Mouse (Mus musculus): ENCODE measurements around the gene B4galt5.

The B4galt5 gene

DNA sequence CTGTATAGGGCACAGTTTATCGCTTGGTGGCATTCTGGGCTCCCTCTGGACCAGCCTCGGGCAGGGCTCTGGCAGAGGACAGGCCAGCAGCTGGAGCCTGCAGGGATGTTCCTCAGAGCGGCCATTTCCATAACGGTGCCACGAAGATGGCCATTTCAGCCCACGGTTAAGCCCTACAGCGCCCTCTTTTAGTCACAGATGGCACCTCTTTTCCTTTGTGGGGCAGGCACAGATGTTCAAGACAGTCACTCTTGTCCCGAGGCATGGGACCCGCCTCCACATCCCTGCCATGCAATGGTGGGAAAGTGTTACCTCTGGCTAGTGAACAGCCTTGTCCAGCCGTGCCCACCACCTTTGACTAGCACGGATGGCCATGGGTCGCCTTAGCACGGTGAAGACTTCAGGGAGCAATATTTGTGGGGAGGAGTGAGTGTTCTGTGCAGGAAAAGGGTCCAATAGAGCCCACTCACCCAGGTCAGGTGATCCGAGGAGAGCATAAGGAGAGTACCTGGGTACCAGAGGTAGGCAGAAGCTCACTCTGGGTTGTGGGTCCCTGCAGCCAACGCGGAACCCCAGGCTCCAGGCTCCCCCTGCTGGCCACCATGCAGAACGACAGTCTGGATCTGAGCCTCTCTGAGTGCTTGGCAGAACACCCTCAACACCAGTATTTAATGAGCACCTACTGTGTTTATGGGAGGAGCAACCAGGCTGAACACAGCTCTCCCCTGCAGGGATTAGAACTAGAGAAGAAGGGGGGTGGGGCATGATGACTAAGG lies 70.0 kb downstream of the B4galt5 start:
- in situ Hi-C loops (cut with MboI, MseI), result loop anchor here (5.0 kb wide), 1 partner anchor 52 kb away; no protein-coding TSS in a partner anchor

DNA sequence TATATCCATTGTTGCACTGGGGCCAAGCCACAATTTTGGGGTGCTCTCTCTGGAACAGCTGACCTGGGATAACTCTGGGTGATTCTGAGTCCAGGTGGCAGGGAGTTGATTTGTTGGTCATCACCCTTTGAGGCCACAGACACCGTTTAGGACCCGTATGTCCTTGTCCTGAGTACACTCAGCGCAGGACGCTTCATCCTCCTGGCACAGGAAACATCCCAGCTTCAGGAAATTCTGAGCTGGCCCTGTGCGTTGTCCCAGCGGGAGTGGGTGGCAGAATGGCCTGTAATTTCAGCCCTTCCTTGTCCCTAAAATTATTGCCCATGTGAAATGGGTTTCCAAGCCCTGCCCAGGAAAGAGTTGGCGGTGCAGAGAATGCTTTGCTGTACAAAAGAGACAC lies 71.0 kb downstream of the B4galt5 start:
- in situ Hi-C loops (cut with MboI, MseI), result loop anchor here (5.0 kb wide), 1 partner anchor 51 kb away; no protein-coding TSS in a partner anchor

DNA sequence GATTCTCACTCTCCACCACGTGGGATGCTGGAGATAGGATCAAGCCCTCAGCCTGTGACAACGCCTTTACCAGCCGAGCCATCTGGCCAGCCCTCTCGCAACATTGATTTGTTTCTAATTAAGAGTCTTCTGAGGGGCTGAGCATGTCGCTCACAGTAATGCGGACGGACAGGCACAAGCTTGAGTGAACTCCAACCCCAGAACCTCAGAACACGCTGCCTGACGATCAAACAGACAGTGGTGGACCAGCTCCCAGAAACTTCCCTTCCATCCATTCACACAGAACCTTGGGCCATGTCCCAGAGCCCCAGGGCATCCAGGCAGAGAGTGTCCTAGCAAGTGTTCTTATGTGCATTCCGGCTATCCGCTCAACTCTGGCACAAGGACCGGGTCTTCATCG lies 72.0 kb downstream of the B4galt5 start:
- in situ Hi-C loops (cut with MboI, MseI), result loop anchor here (5.0 kb wide), 1 partner anchor 50 kb away; no protein-coding TSS in a partner anchor

DNA sequence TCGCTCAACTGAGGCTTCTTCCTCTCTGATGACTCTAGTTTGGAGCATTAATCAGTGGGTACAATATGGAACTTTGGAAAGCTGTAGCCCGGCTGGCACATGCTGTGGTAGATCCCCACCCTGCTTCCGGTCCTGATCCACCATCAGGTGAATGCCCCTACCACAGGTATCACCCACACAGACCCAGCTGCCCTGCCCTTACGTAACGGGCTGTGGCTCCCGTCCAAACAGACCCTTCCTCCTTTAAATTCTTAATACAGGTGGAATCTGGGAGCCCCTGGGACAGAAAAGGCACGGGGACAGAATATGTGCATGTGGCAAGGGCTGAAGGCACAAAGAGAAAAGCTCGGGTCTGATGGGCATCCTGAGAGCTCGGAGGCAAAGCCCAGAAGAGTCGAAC lies 73.1 kb downstream of the B4galt5 start:
- in situ Hi-C loops (cut with MboI, MseI), result loop anchor here (5.0 kb wide), 1 partner anchor 49 kb away; no protein-coding TSS in a partner anchor

DNA sequence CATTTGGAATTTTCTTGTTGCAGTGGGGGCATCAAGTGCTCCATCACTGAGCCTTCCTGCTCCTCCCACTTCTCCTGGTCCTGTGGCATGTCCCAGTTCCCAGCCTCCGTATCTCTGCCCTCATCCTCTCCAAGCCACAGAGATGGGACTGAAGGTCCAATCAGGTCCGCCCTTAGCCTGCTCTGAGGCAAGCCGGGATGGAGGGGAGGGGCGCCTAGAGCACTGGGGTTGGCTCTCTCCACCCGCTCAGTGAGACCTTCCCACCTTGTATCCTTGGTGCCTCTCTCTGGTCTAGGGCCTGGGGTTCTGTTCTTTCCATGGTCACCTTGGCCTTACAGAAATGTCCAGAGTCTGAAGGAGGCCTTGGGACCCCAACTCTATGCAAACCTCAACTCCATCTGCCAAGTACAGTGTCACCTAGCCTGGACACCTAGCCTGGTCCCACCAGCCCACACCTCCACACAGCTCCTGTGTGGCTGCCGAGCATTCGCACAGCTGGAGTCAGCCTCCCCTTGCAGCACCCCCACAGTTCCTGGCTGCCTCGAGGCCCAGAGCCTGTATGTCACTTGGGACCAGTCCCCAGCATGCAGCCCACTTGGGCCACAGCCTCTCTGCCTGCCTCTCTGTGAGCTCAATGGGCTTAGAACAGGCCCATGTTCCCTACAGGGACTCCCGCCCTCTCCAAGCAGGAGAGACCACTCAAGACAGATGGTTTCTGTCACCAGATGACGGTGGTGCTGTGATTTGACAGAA lies 74.1 kb downstream of the B4galt5 start:
- in situ Hi-C loops (cut with MboI, MseI), result loop anchor here (5.0 kb wide), 1 partner anchor 48 kb away; no protein-coding TSS in a partner anchor

DNA sequence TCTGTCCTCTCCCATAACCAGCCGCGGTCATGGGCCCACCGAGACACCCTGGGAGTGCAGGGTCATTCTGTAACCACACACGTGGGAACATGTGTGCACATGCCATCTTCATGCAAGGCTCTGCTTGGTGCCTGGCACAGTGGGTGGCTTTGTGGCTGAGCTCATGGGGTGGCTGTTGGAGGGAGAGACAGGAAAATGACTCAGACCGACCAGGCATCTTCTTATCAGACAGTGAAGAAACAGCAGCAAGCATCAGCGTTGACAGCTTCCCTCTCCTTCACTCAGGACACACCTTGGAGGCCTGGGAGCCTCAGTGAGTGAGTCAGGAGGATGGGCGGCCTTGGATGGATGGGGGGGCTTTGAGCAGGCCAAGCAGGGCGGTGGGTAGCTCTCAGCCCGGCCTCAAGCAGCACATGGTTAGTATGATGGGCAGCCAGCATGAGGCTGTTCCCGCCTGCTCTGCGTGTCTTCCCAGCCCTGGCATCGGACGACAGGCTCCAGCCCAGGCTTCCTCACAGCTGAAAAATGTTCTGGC lies 75.7 kb downstream of the B4galt5 start:
- in situ Hi-C loops (cut with MboI, MseI), result no loop called here

DNA sequence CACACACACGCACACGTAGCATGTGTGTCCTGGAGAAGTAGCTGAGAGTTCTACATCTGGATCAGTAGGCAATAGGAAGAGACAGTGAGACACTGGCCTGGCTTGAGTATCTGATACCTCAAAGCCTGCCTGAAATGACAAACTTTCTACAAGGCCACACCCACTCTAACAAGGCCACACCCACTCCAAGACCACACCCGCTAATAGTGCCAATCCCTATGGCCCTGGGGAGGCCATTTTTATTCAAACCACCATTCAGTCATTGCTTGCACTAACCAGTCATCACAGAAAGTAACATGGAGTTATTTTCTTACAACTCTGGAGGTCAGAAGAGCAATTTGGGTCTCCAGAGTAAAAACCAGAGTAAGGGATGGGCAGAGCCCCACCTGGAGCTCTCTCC lies 76.3 kb downstream of the B4galt5 start:
- in situ Hi-C loops (cut with MboI, MseI), result no loop called here

DNA sequence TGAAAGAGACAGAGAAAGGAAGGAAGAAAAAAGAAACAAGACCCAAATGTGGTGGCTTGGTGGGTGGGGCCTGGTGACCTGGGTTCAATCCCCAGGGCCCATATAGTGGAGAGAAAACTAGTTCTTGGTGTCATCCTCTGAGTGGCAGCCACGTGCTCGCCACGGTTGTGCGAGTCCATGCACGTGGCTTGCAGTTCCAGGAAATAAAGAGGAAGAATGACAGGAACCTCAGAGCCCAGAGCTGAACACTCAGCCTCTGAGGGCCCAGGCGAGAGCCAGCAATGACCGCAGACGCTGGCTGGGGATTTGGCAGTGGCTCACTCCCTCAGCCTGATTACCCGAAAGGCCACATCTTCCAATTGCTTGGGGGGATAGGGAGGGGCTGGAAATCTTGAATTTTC lies 77.9 kb downstream of the B4galt5 start:
- in situ Hi-C loops (cut with MboI, MseI), result no loop called here

DNA sequence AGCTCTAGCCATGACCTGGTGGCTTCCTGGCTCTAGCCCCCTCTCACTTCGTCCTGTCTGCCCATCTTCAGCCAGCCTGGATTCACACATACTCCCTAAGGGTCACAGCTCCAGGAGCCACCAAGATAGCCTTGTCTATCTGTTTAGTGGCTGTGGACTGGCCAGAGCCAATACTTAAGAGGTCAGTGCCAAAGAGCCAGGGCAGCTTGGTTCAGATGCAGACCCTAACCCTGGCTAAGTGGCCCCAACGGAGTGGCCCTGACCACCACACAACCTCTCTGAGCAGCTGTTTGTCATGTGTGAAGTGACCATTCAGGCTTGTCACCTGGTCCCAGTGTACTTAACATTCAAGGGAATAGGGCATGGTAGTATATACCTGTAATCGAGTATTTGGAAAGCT lies 78.5 kb downstream of the B4galt5 start:
- in situ Hi-C loops (cut with MboI, MseI), result no loop called here

DNA sequence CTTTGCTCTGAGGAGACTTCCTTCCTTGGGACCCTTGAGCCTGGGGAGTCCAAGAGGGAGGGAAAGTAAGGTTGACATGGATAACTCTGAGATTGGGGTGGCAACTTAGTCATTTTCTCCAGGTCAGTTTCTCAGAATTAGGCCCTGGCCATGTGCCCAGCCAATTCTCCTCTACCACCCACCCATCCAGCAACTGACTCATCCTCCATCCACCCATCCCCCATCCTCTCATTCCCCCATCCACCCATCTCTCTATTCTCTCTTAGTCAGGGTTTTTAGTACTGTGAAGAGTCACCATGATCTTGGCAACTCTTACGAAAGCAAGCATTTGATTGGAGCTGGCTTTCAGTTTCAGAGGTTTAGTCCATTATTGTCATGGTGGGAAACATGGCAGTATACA lies 80.3 kb downstream of the B4galt5 start:
- in situ Hi-C loops (cut with MboI, MseI), result no loop called here

DNA sequence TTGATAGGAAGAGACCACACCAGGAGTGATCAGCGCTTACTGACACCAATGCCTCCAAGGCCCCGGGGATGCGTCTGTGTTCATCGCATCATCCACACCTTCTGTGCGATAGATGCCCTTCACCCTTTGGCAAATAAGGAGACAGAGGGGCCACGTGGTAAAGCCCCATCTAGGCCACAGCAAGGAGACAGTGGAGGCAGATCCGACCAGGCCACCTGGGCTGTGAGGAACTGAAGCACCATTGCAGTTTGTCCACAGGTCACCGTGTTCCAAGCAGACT lies 80.6 kb downstream of the B4galt5 start:
- in situ Hi-C loops (cut with MboI, MseI), result no loop called here

DNA sequence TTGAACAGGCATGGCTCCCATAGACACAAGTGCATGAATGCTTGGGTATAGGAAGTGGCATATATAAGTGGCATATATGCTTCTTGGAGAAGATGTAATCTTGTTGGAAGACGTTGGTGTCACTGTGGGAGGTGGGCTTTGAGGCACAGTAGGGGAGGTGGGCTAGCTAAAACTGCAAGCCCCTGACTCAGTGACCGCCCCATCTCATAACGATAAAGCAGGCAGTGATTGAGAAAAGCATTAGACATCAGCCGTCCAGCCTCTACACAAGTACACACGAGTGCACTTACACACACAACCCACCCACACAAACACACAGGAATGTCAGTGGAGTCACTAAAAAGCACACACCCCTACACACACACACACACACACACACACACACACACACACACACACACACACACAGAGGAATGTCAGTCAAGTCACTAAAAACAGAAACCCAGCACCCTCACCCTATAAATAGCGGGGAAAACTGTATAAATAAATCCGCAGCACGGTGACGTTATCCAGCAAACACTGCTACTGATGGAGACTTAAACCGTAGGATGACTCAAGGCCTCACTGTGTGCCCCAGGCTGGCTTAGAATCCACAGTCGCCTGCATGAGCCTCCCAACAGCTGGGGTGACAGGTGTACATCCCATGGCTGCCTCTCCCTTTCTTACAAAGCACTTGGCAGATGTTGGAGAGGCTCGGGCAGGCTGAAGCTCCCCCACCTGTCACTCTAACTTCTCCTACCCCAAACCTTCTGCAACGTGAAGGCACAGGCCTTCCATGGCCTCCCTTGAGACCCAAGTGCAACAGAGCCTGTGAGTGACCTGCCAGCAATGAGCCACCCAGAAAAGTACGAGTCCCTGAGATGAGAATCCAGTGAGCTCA lies 81.2 kb downstream of the B4galt5 start:
- in situ Hi-C loops (cut with MboI, MseI), result no loop called here

DNA sequence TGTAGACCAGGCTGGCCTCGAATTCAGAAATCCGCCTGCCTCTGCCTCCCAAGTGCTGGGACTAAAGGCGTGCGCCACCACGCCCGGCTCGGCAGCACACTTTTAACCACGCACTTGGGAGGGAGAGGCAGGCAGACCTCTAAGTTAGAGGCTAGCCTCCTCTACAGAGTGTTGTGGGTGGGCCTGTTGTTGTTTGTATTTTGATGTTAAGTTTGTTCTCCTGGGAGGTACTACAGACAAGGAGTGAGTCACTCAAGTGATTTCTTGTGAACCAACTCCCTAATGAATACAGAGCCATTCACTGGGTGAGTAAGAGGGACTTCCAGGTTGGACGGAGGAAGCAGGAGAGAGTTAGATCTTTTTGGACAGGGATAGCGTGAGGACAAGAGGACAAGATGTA lies 82.8 kb downstream of the B4galt5 start:
- in situ Hi-C loops (cut with MboI, MseI), result no loop called here

DNA sequence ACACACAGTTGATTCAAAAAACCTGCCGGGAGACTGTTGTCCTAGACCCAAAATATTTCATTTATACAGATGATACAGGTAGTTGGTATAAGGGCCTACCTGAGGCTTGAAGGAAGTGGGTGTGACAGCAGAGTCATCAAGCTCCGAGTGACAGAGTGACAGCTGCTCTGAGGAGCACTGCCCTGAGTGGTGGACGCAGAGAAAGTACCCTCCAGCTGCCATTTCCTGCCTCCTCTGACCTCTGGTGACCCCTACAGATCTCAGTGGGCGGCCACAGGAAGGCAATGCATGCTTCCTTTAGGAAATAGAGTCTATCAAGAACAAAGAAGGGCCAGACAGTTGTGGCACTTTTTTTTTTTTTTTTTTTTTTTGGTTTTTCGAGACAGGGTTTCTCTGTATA lies 83.2 kb downstream of the B4galt5 start:
- in situ Hi-C loops (cut with MboI, MseI), result no loop called here

DNA sequence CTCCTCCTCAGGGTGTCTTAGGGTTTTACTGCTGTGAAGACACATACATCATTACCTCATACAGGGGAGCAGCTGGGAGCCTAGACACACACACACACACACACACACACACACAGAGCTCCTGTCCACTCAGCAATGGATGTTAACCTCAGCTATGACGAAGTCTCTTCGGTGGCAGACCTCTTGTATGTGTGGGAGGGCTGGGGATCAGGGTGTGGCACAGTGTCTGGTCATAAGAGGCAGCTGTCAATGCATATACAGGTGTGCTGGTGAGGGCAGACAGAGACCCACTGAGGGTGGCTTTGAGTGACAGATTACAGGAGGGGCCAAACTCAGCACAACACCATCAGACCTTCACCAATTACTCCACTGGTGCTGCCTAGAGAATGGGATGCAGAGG lies 84.0 kb downstream of the B4galt5 start:
- in situ Hi-C loops (cut with MboI, MseI), result no loop called here

DNA sequence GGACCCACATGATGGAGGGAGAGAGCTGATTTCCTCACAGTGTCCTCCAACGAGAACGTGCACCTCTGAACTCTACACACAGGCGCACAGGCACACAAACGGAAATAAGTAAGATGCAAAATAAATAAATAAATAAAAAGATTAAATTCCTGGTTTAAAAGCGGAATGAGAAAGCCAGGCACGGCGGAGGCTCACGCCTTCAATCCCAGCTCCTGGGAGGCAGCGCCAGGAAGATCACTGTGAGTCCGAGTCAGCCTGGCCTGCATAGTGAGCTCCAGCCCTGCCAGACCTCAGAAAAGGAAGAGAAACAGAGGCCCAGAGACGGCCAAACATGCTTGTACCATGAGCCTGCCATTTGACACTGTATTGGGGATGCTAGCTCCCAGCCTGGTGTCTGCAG lies 85.1 kb downstream of the B4galt5 start:
- in situ Hi-C loops (cut with MboI, MseI), result no loop called here

DNA sequence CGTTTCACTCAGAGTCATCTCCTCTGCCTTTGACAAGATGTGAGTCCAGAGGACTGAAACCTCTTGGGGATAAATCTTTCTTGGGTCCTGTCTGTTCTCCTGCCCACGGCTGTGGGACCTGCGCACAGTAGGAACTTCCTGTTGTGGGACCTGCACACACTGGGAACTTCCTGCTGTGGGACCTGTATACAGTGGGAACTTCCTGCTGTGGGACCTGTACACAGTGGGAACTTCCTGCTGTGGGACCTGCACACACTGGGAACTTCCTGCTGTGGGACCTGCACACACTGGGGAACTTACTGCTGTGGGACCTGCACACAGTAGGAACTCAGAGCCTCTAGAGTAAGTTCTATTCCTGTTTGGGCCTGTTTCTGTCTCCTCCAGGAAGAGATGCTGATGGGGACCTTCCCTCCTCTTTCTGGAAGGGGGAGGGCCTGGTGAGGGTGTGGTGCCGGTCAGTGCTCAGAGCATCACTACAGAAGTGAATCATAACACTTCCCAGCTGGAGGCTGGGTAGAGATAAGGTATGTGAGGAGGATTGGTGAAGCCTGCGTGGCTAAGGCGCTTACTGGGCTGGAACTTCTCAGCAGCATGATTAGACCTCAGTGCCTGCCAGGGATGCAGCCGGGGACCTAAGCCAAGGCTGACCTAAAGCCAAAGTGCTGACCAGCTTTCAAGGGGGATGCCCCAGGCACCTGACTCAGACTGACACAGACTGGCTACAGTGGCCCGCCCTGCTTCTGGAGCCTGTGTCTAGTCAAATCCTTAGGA lies 85.8 kb downstream of the B4galt5 start:
- in situ Hi-C loops (cut with MboI, MseI), result no loop called here

DNA sequence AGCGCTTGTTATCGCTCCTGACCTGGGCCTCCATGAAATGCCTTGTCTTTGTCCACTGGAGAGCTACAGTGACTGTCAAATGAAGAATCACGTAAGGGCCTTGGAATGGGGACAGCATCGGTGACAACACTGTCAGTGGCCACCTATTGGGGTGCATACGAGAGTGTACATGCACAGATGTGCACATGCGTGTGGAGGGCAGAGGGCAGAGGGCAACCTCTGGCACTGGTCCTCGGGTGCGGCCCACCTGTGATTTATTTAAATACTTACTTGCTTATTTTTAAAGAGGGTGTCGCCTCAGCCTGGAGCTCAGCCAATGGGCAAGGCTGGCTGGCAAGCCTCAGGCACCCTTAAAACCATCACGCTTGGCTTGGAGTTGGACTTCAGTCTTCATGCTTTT lies 86.5 kb downstream of the B4galt5 start:
- in situ Hi-C loops (cut with MboI, MseI), result no loop called here

DNA sequence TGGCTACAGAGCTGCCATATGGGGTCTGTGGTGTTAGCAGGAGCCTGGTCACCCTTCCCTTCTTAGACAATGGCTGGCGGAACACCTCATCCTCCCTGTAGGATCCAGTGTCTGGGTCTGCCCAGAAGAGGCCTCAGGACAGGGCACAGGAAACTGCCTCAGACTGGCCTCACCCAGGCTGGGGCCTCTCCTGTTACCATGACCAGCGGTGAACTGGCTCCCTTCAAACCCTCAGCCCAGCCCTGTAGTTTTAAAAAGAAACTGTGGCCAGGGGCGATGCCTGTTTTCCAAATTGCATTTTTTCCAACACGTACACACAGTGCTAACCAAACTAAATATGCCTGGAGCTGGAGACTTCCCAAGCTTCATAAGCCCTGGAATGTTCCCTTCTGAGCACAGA lies 87.9 kb downstream of the B4galt5 start:
- in situ Hi-C loops (cut with MboI, MseI), result no loop called here

DNA sequence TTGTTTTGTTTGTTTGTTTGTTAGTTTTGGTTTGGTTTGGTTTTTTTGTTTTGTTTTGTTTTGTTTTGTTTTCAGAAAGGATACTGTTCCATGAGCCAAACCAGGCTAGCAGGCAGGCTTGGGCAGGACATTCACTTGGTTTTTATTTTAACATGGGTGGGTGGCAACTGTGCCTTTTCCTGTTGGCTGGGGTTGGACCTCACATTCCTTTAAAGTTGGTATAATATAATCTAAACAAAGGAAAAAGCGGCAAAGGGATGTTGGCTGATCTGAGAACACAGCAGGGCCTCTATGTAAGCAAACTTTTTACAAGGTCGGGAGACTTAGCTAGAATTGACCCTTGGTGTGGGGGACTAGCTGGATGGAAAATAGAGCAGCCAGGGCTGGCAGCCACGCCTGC lies 91.2 kb downstream of the B4galt5 start:
- in situ Hi-C loops (cut with MboI, MseI), result no loop called here

DNA sequence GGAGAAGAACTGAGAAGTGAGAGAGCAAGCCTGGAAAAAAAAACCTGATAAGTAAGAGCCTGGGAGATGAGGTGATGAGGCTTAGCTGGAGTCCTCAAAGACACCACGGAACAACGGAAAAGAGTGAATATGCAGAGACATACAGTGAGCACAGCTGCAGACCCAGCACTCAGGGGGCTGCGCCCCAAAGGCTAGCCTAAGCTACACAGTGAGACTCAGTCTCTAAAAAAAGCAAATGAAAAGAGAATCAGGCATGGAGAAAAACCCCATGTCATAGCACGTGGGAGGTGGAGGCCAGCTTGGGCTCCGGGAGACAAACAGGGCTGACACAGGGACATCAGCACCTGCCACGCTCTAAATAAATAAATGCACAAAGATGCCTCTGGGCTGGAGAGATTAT lies 94.2 kb downstream of the B4galt5 start:
- in situ Hi-C loops (cut with MboI, MseI), result no loop called here
